14 mouse cellular contexts compared by ENCODE assay signal in the genomic region with DNA sequence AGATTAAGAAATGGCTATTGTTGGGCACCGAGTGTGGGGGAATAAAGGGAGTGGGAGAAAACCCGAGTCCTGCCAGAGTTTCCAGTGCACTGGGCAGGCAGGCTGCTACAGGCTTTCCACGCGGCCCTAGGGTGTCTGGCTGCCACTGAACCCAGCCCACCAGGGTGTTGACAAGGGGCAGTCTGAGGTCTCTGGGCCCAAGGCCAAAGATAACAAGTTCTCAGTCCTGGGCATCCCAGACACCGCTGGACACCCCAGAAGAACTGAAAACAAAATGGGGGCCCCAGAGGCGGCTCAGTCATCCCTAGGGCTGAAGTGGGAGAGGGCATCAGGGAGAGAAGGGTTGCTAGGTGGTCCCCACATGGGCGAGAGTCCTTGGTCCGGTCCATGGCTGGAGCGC.
"Had no signal": no experiment of that assay in that cellular context is flagged by ENCODE, and none has a peak within 500 bp of the region (broad histone marks: within the 10 kb centered on the region; RNA-seq: fewer than 3 reads in every experiment).

No protein-coding gene starts in this region.

- H3K27ac ChIP-seq: left cerebral cortex, adult 2 months; limb, embryonic 15.5 days; liver, embryonic 12.5 days; midbrain, embryonic 10.5 days; neural tube, embryonic 15.5 days had no signal

- H3K4me2 ChIP-seq: limb, embryonic 15.5 days; liver, embryonic 12.5 days; lung, embryonic 14.5 days; neural tube, embryonic 15.5 days had no signal

- H3K27me3 ChIP-seq: limb, embryonic 15.5 days; liver, embryonic 12.5 days; neural tube, embryonic 15.5 days had no signal

- ATAC-seq: liver, embryonic 12.5 days had no signal

- DNase-seq: kidney, postnatal 10 days; lung, embryonic 14.5 days; lung, postnatal 10 days; lung, postnatal 4 days; midbrain, embryonic 14.5 days; right cerebral cortex, adult 18-20 months; right cerebral cortex, postnatal 25 days; thymus, postnatal 36 days had no signal

- H3K9ac ChIP-seq: limb, embryonic 15.5 days; liver, embryonic 12.5 days; lung, embryonic 14.5 days; neural tube, embryonic 15.5 days had no signal

- H3K4me1 ChIP-seq: limb, embryonic 15.5 days; midbrain, embryonic 10.5 days; neural tube, embryonic 15.5 days had no signal

- H3K4me3 ChIP-seq: left cerebral cortex, adult 2 months; limb, embryonic 15.5 days; liver, embryonic 12.5 days; midbrain, embryonic 10.5 days; myocyte; neural tube, embryonic 15.5 days had no signal

- H3K9me3 ChIP-seq: limb, embryonic 15.5 days; liver, embryonic 12.5 days; midbrain, embryonic 10.5 days; neural tube, embryonic 15.5 days had no signal
